Mouse (Mus musculus): ENCODE measurements at regions not wholly inside any gene's neighbourhood (a gene's known extent, or its start where the extent isn't known, plus 50 kb on each side); places are given as distances from the start of the nearest gene placed in this dataset.

GRCm38 (mm10) chr6:18652006-18652601 lies 137.5 kb upstream of the Cttnbp2 start:
- no peak for TF ChIP-seq CTCF (IDR thresholded peaks at IDR 0.05; ENCODE audit: insufficient read depth, low read depth, low read length)
- TF ChIP-seq POLR2A (IDR thresholded peaks at IDR 0.05; ENCODE audit: insufficient read depth, low read depth, low read length): no peak
